Mouse (Mus musculus): ENCODE data around the gene Thrb. TPM values are rescaled to one million over a fixed set of nuclear protein-coding genes. Genes with fewer than 3 reads are reported as not detected.
"Not testable (repeated sequence)": the region's sequence is repeated elsewhere in the genome, so short reads cannot be mapped to it uniquely, and the experiment has no call there.

Gene Thrb
- polyA plus RNA-seq, 1 experiment from 2014 or later = 1.2 TPM

DNA sequence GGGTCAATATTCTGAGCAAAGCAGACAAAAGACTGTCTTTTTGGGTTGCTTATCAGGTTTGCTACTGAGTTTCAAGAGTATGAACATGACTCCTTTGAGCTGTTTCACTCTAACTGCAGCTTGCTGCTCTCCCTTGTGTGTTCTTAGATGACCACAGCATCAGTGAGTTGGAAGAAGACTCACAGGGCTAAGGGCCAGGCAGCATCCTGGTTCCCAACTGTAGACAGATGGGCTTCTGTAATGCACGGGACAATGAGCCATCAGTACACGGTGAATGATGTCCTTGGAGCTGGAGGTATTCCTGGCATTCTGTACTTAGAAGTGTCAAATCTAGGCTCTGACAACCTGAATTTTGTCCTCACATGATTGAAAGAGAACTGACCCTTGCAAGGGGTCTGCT lies 255.5 kb downstream of the Thrb start:
- H3K27ac ChIP-seq (ENCODE audit: low read length) = no peak overlapping the region
- H3K4me1 ChIP-seq (ENCODE audit: control insufficient read depth, insufficient read depth, low read length) = no peaks in the 10 kb centered on the region; the same call in 1 of the 2 replicates
- no peak overlapping the region for H3K9ac ChIP-seq (ENCODE audit: low read length)
- H3K4me3 ChIP-seq (ENCODE audit: low read length) = no peak overlapping the region
- H3K4me2 ChIP-seq (ENCODE audit: low read depth, low read length) = no peak overlapping the region
- H3K36me3 ChIP-seq (ENCODE audit: control insufficient read depth, insufficient read depth) = no peaks in the 10 kb centered on the region
- H3K9me3 ChIP-seq (replicated peaks; ENCODE audit: control insufficient read depth, low read length) = no peaks in the 10 kb centered on the region
- WGBS = 44% methylated on average over 2 of the region's 2 CpGs
- H3K27me3 ChIP-seq (ENCODE audit: control insufficient read depth, insufficient read depth, low read length) = no peaks in the 10 kb centered on the region
- no peak for ATAC-seq (replicated peaks; ENCODE audit: extremely low read depth, insufficient read depth, low FRiP score)

DNA sequence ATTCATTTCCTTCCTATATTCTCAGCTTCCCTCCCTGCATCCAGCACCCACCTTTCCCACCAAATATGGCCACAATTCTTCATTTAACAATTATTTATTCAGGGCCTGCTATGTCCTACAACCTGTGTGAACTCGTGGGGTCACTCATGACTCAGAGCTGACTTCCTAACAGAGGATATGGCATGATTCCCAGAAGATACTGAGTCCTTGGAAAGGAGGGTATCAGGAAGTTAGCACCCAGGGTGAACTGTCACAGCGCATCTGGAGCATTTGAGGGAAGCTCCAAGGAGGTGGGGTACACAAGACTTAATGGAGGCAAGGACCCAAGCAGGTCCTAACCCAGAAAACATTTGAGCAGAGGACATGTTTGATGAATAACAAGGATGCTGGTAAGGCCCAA lies 256.6 kb downstream of the Thrb start:
- Histone ChIP-seq H3K9me3 (replicated peaks; ENCODE audit: control insufficient read depth, low read length) (no peaks in the 10 kb centered on the region), H3K9ac (ENCODE audit: low read length) (no peak overlapping the region), H3K36me3 (ENCODE audit: control insufficient read depth, insufficient read depth) (no peaks in the 10 kb centered on the region), H3K4me3 (ENCODE audit: low read length) (no peak overlapping the region), H3K4me1 (ENCODE audit: control insufficient read depth, insufficient read depth, low read length) (no peaks in the 10 kb centered on the region; the same call in 1 of the 2 replicates), H3K27me3 (ENCODE audit: control insufficient read depth, insufficient read depth, low read length) (no peaks in the 10 kb centered on the region), H3K27ac (ENCODE audit: low read length) (no peak overlapping the region), H3K4me2 (ENCODE audit: low read depth, low read length) (no peak overlapping the region)
- 40% methylated on average over 2 of the region's 2 CpGs for WGBS
- ATAC-seq (replicated peaks; ENCODE audit: extremely low read depth, insufficient read depth, low FRiP score) = no peak

DNA sequence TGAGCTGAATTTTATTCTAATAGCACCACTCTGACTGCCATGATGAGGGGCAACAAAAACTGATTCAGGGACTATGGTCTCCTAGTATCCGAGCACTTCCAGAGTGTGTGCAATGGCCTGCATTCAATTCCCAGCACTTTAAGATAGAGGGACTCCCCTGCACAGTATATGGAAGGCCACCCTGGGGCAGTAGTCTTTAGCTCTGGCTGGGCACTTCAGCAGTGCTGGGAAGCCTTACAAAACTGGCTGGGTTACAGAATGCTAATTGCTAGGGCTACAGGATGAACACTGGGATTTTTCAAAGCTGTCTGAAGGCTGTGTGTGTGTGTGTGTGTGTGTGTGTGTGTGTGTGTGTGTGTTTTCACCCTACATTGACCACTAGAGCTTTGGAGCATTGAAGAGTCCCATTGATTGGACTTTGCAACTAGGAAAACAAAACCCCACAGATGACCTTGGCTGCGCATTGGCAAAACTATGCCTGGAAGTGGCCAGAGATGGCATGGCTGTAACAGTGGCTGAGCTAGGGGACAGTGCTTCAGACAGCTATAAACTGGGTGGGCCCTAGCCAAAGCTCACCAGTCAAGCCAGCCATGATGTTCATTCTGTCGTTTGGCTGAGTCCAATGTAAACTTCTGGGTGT lies 257.2 kb downstream of the Thrb start:
- no peaks in the 10 kb centered on the region for H3K27me3 ChIP-seq (ENCODE audit: control insufficient read depth, insufficient read depth, low read length)
- no peaks in the 10 kb centered on the region for H3K36me3 ChIP-seq (ENCODE audit: control insufficient read depth, insufficient read depth)
- no peaks in the 10 kb centered on the region for H3K9me3 ChIP-seq (replicated peaks; ENCODE audit: control insufficient read depth, low read length)
- no peak for ATAC-seq (replicated peaks; ENCODE audit: extremely low read depth, insufficient read depth, low FRiP score)
- 72% methylated on average over 3 of the region's 3 CpGs for WGBS
- no peak overlapping the region for H3K4me3 ChIP-seq (ENCODE audit: low read length)
- H3K9ac ChIP-seq (ENCODE audit: low read length) = no peak overlapping the region
- no peak overlapping the region for H3K4me2 ChIP-seq (ENCODE audit: low read depth, low read length)
- no peak overlapping the region for H3K27ac ChIP-seq (ENCODE audit: low read length)
- no peaks in the 10 kb centered on the region; the same call in 1 of the 2 replicates for H3K4me1 ChIP-seq (ENCODE audit: control insufficient read depth, insufficient read depth, low read length)

DNA sequence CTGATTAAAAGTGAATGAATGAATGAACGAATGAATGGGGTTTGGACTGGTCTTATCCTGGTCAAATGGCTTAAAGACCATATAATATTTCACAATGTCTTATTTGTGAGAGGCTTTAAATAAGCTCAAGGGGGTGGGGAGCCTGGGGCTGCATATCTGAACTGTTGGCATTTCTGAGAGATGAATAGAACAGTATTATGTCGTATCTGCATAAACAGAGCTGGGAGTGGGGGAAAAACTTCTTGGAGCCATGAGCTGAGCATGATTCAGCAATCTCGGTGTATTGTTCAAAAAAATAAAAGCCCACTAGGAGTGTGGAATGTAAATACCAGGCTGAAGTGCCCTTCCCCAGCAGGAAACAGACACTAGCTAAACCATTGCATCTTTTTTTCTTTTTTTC lies 257.8 kb downstream of the Thrb start:
- 40% methylated on average over 3 of the region's 3 CpGs for WGBS
- no peak overlapping the region for H3K4me3 ChIP-seq (ENCODE audit: low read length)
- H3K36me3 ChIP-seq (ENCODE audit: control insufficient read depth, insufficient read depth) = no peaks in the 10 kb centered on the region
- no peaks in the 10 kb centered on the region; the same call in 1 of the 2 replicates for H3K4me1 ChIP-seq (ENCODE audit: control insufficient read depth, insufficient read depth, low read length)
- H3K4me2 ChIP-seq (ENCODE audit: low read depth, low read length) = no peak overlapping the region
- no peak overlapping the region for H3K9ac ChIP-seq (ENCODE audit: low read length)
- no peaks in the 10 kb centered on the region for H3K27me3 ChIP-seq (ENCODE audit: control insufficient read depth, insufficient read depth, low read length)
- ATAC-seq (replicated peaks; ENCODE audit: extremely low read depth, insufficient read depth, low FRiP score) = no peak
- H3K9me3 ChIP-seq (replicated peaks; ENCODE audit: control insufficient read depth, low read length) = no peaks in the 10 kb centered on the region
- H3K27ac ChIP-seq (ENCODE audit: low read length) = no peak overlapping the region

DNA sequence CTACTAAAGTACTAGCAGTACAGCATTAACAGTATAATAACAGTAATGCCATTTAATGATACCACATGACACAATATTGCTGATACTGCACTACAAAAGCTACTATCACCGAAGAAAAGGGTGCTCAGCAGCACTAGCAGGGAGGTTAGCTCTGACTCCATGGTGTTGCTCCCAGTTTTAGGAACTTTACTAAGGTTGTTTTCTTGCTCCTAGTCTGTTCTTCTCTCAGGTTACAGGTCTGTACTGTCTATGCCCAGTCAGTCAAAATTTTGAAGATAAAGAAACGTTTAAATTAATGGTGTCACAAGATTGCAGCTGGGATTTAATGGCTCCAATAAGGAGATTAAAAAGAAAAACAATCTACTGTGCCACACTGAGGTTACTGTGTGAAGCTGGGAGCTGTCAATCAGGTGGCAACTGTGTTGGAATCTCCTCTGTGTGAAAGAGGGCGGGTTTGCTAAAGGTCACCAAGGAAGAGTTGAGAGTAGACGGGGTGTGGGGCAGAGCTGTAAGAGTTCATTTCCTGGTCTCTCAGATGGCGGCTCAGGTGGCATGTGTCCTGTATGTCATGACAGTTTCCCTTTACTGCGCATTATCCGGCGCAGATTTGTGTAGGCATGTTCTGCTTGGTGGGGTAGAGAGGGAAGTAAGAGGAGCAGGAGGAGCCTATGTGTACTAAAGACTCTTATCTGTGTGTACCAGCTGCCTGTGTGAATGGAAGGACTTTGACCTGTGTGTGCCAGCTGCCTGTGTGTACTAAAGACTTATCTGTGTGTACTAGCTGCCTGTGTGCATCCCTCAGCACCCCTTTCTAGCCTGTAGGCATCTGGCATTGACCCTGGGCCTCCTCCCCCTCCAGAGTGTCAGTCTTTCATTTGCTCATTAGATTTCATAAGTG lies 263.0 kb downstream of the Thrb start:
- Histone ChIP-seq H3K27me3 (ENCODE audit: control insufficient read depth, insufficient read depth, low read length) (no peaks in the 10 kb centered on the region), H3K9me3 (replicated peaks; ENCODE audit: control insufficient read depth, low read length) (no peaks in the 10 kb centered on the region), H3K36me3 (ENCODE audit: control insufficient read depth, insufficient read depth) (no peaks in the 10 kb centered on the region), H3K4me1 (ENCODE audit: control insufficient read depth, insufficient read depth, low read length) (no peaks in the 10 kb centered on the region; the same call in 1 of the 2 replicates), H3K27ac (ENCODE audit: low read length) (no peak overlapping the region), H3K4me2 (ENCODE audit: low read depth, low read length) (no peak overlapping the region), H3K4me3 (ENCODE audit: low read length) (no peak overlapping the region), H3K9ac (ENCODE audit: low read length) (no peak overlapping the region)
- 53% methylated on average over 8 of the region's 8 CpGs for WGBS
- ATAC-seq (replicated peaks; ENCODE audit: extremely low read depth, insufficient read depth, low FRiP score) = no peak

DNA sequence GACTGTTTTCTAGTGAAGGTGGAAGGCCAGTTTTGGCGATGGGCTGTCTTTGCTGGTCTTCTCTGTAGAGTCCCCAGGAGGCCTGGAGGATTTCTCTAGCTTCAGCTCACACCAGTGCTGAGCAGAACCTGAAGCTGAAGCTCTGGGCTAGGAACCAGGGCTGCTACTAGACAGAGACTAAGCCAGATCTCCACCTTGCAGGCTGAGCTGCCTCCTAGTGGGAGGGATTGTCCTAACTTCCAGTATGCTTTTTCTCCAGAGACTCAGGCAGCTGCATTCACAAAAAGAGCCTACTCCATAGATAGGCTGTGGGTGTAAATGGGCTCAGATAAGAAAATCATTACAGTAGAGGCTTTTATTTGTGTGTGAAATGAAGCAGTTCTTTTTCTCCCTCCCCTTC lies 267.4 kb downstream of the Thrb start:
- Histone ChIP-seq H3K4me1 (ENCODE audit: control insufficient read depth, insufficient read depth, low read length) (no peaks in the 10 kb centered on the region), H3K4me3 (ENCODE audit: low read length) (no peak overlapping the region), H3K9ac (ENCODE audit: low read length) (no peak overlapping the region), H3K27ac (ENCODE audit: low read length) (no peak overlapping the region), H3K9me3 (replicated peaks; ENCODE audit: control insufficient read depth, low read length) (no peaks in the 10 kb centered on the region), H3K36me3 (ENCODE audit: control insufficient read depth, insufficient read depth) (no peaks in the 10 kb centered on the region), H3K4me2 (ENCODE audit: low read depth, low read length) (no peak overlapping the region), H3K27me3 (ENCODE audit: control insufficient read depth, insufficient read depth, low read length) (no peaks in the 10 kb centered on the region)
- WGBS = 29% methylated on average over 1 of the region's 1 CpGs
- no peak for ATAC-seq (replicated peaks; ENCODE audit: extremely low read depth, insufficient read depth, low FRiP score)

DNA sequence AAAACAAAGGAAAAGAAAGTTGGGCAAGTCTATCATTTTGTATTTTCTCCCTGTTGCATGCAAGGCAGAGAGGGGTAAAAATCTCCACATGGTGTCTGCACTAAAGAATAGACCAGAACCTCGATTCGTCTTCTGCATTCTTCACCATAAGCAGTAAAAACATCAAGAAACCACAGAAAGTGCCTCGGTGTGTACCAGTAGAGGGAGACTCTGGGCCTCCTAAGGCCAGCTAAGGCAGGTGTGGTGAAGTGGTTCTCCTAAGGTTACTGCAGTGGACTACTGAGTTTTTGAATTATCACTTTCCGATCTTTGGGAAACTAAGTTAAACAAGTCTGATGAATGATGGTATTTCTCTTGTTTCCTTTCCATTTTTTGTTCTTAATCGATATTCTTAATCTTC lies 269.5 kb downstream of the Thrb start:
- no peak for ATAC-seq (replicated peaks; ENCODE audit: extremely low read depth, insufficient read depth, low FRiP score)
- H3K36me3 ChIP-seq (ENCODE audit: control insufficient read depth, insufficient read depth) = no peaks in the 10 kb centered on the region
- WGBS = 61% methylated on average over 5 of the region's 5 CpGs
- no peak overlapping the region for H3K4me2 ChIP-seq (ENCODE audit: low read depth, low read length)
- no peaks in the 10 kb centered on the region for H3K27me3 ChIP-seq (ENCODE audit: control insufficient read depth, insufficient read depth, low read length)
- no peaks in the 10 kb centered on the region for H3K9me3 ChIP-seq (replicated peaks; ENCODE audit: control insufficient read depth, low read length)
- no peak overlapping the region for H3K27ac ChIP-seq (ENCODE audit: low read length)
- no peak overlapping the region for H3K4me3 ChIP-seq (ENCODE audit: low read length)
- H3K9ac ChIP-seq (ENCODE audit: low read length) = no peak overlapping the region
- no peaks in the 10 kb centered on the region for H3K4me1 ChIP-seq (ENCODE audit: control insufficient read depth, insufficient read depth, low read length)

DNA sequence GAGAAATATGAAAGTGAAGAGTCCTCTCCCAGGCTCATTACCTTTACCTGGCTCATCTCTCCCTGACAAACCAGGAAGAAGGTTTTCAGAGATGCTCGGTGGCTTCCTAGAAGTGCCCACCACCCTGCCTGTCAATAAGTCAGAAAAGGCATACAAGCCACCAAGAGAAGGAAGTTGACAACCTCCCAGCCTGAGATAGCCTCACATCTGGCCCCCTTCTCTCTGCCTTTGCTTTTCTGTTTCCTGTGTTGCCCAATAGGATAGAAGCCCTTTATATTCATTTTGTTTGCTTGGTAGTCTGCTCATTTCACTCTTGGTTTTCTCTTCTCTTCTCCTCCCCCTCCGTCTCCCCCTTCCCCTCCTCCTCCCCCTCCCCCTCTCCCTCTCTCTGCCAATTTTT lies 273.4 kb downstream of the Thrb start:
- Histone ChIP-seq H3K27ac (ENCODE audit: low read length) (no peak overlapping the region), H3K9me3 (replicated peaks; ENCODE audit: control insufficient read depth, low read length) (no peaks in the 10 kb centered on the region), H3K9ac (ENCODE audit: low read length) (no peak overlapping the region), H3K4me2 (ENCODE audit: low read depth, low read length) (no peak overlapping the region), H3K27me3 (ENCODE audit: control insufficient read depth, insufficient read depth, low read length) (no peaks in the 10 kb centered on the region), H3K36me3 (ENCODE audit: control insufficient read depth, insufficient read depth) (no peaks in the 10 kb centered on the region), H3K4me1 (ENCODE audit: control insufficient read depth, insufficient read depth, low read length) (no peaks in the 10 kb centered on the region), H3K4me3 (ENCODE audit: low read length) (no peak overlapping the region)
- WGBS = 67% methylated on average over 2 of the region's 2 CpGs
- ATAC-seq (replicated peaks; ENCODE audit: extremely low read depth, insufficient read depth, low FRiP score) = no peak

DNA sequence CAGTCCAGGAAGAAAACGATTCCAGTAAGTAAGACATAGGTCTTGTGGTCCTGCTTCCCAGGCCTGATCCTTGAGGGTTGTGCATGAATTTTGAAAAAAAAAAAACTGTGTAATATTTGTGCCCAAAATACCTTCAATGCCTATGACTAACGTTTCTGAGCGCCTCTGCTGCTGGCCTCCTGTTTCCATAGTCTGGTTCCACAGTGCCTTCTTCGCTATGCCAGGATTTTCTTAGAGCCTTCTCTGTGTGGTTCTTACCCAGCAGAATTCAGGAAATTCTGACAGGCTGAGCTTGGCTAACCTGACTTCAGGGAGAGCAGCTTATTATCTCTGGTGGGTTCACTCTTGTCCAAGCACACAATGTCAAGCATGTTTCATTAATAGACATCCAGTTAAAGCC lies 274.7 kb downstream of the Thrb start:
- not testable (repeated sequence) for ATAC-seq (replicated peaks; ENCODE audit: extremely low read depth, insufficient read depth, low FRiP score); H3K36me3 ChIP-seq (ENCODE audit: control insufficient read depth, insufficient read depth); H3K4me1 ChIP-seq (ENCODE audit: control insufficient read depth, insufficient read depth, low read length); H3K4me2 ChIP-seq (ENCODE audit: low read depth, low read length); H3K9me3 ChIP-seq (replicated peaks; ENCODE audit: control insufficient read depth, low read length); H3K4me3 ChIP-seq (ENCODE audit: low read length); H3K9ac ChIP-seq (ENCODE audit: low read length); H3K27ac ChIP-seq (ENCODE audit: low read length); H3K27me3 ChIP-seq (ENCODE audit: control insufficient read depth, insufficient read depth, low read length)
- 73% methylated on average over 4 of the region's 4 CpGs for WGBS

All from heart, embryonic 16.5 days (tissue).